Mouse (Mus musculus) left cerebral cortex, adult 8-10 months (tissue): ENCODE data around the gene Slc22a12. TPM values are rescaled to one million over a fixed set of nuclear protein-coding genes. Genes with fewer than 3 reads are reported as not detected.

ENCODE experiments used
- DNase-seq, 2 experiments: peaks; one replicate each; pipeline ENCODE4 v3.0.0; 2022; ENCODE audit warnings: low spot score in 2 of 2
- microRNA-seq, 2 experiments: library from miRNA; unstranded; fragments of <30 nt; microRNA quantifications; one replicate each; pipeline ENCODE4 v1.2.0; 2022
- total RNA-seq, 4 experiments: library from RNA; stranded (reverse); gene quantifications; 2 replicates each; pipeline ENCODE4 v1.2.4; 2022

Slc22a12 gene
- total RNA-seq, 4 experiments from 2014 or later, result 0.63 to 0.94 (median 0.69) TPM

- no peak for DNase-seq
Observed at GRCm38 (mm10) chr19:6494032-6494431, 48.8 kb downstream of the Slc22a12 start.

- no peak for DNase-seq
Observed at GRCm38 (mm10) chr19:6493219-6493618, 49.6 kb downstream of the Slc22a12 start.

- DNase-seq, result peak in 1 of 2 experiments; percentile 67
Observed at GRCm38 (mm10) chr19:6492124-6492523, 50.7 kb downstream of the Slc22a12 start.

GRCm38 (mm10) chr19:6491538-6491937, 51.3 kb downstream of the Slc22a12 start:
- DNase-seq, result no peak

- DNase-seq, result peak; percentile 70 to 86
Observed at GRCm38 (mm10) chr19:6489030-6489429, 53.8 kb downstream of the Slc22a12 start.

Small RNA genes within 50 kb of the gene (microRNA-seq; reads per million reads assigned to microRNA genes)
- 0 reads per million in 2 experiments for gene Gm26460

Other genes starting within 250 kb of the Slc22a12 start
- 1 to 10 TPM; 5.4 to 7.4 (median 5.5) TPM for gene Cdc42bpg, start 236.6 kb downstream of the Slc22a12 start, total RNA-seq
- 10 to 100 TPM; 58.9 to 66.9 (median 62.6) TPM for gene Men1, start 208.1 kb downstream of the Slc22a12 start, total RNA-seq
- gene Map4k2, start 201.9 kb downstream of the Slc22a12 start, total RNA-seq, result 100 to 1,000 TPM in 2 of 4 experiments, 10 to 100 TPM in 2; 91.7 to 111 (median 101) TPM
- gene Sf1, start 179.3 kb downstream of the Slc22a12 start, total RNA-seq, result 100 to 1,000 TPM; 164 to 203 (median 187) TPM
- gene Pygm, start 158.6 kb downstream of the Slc22a12 start, total RNA-seq, result 10 to 100 TPM; 25.2 to 37.8 (median 32.7) TPM
- gene Rasgrp2, start 143.7 kb downstream of the Slc22a12 start, total RNA-seq, result 100 to 1,000 TPM; 107 to 128 (median 115) TPM
- gene Nrxn2, start 124.3 kb downstream of the Slc22a12 start, total RNA-seq, result 100 to 1,000 TPM; 469 to 523 (median 497) TPM